Mouse (Mus musculus) left cerebral cortex, adult 2 months (tissue): Measurements from ENCODE around the gene Shroom3. TPM values are rescaled to one million over a fixed set of nuclear protein-coding genes. Genes with fewer than 3 reads are reported as not detected.

ENCODE experiments used
- DNase-seq, 2 experiments: peaks; one replicate each; pipeline ENCODE4 v3.0.0; 2021 to 2022; ENCODE audit warnings: low spot score in 2 of 2, mixed read lengths in 1 of 2; ENCODE audit errors: extremely low spot score in 1 of 2
- H3K27ac ChIP-seq: fragments of 200-600 bp; 2 replicates; pipeline ENCODE4 v1.8.1; 2022
- H3K4me3 ChIP-seq: fragments of 200-600 bp; 2 replicates; pipeline ENCODE4 v1.8.1; 2022
- CTCF ChIP-seq: fragments of 200-600 bp; IDR thresholded peaks from 2 replicates; pipeline ENCODE4 v1.8.1; 2022; ENCODE audit warnings: antibody characterized with exemption, mild to moderate bottlenecking, moderate library complexity
- intact Hi-C: fragments of 180-260 bp; cut with DNase I; formaldehyde crosslinking; loops from one replicate; pipeline ENCODE4 v1.15.1; 2025
- total RNA-seq, 2 experiments: library from RNA; stranded (reverse); gene quantifications; 2 replicates each; pipeline ENCODE4 v1.2.3; 2021

The Shroom3 gene
- total RNA-seq, 2 experiments from 2014 or later: 4.3 to 6.3 TPM

- peak overlapping the region; percentile 45 for H3K4me3 ChIP-seq
- DNase-seq: no peak
- no peak for TF ChIP-seq CTCF
- intact Hi-C loops: no loop called here
- no peak overlapping the region for H3K27ac ChIP-seq
These were observed 450 bp upstream of the Shroom3 start for GRCm38 (mm10) chr5:92682621-92683348.

GRCm38 (mm10) chr5:92683871-92684475 lies 738 bp downstream of the Shroom3 start:
- no peak for TF ChIP-seq CTCF
- no peak for DNase-seq
- no peak overlapping the region; the same call in 1 of the 2 replicates for H3K4me3 ChIP-seq
- H3K27ac ChIP-seq: no peak overlapping the region
- intact Hi-C loops: no loop called here

DNA sequence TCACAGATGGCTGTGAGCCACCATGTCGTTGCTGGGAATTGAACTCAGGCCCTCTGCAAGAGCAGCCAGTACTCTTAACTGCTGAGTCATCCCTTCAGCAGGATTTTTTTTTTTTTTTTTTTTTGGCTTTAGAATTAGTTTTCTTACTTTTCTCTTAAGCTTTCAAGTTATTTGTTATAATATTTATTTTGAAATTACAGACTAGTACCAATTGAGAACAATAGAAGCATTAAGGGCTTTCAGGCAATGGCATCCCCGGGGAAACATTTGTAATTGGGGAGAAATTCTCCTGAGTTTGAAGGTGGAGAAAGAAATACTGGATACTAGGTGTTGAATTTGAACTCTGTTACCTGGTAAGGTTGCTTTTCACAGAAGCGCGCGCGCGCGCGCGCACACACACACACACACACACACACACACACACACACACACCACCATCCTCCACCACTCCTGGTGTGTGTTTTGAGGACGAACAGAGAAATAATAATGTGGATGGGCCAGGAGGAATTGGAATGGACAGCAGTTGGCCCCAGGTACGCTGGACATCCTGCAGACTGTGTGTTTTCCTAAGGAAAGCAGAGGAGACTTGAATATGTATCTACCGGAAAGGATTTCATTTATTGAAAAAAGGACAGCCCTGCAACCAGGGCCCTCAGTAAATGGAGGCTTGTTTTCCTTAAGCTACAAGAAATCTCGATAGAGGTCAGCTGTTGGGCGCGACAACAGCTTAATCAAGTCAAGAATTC lies 1.7 kb downstream of the Shroom3 start:
- no peak for DNase-seq
- intact Hi-C loops: no loop called here
- no peak overlapping the region for H3K4me3 ChIP-seq
- no peak for TF ChIP-seq CTCF
- H3K27ac ChIP-seq: no peak overlapping the region

- no peak overlapping the region for H3K27ac ChIP-seq
- TF ChIP-seq CTCF: no peak
- H3K4me3 ChIP-seq: no peak overlapping the region
- no peak for DNase-seq
- intact Hi-C loops: no loop called here
These were observed 4.9 kb downstream of the Shroom3 start for GRCm38 (mm10) chr5:92688124-92688523.

DNA sequence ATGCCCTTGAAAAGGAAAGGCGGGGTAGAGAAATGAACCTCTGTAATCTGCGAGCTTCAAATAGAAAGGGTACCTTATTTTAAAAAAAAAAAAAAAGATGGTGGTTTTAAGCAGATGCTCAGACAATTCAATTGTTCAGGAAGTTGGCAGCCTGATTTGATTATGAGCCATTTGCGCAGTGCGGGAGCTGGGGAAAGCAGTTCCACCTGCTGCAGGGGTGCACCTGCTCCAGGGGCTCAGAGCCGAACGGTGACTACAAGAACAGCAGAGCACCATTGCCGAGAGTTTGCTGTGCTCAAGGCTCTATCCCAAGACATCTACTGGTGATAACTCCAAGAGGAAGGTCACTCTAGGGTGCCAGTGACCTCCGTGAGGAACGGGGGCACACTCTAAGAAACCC lies 5.3 kb downstream of the Shroom3 start:
- no peak for TF ChIP-seq CTCF

GRCm38 (mm10) chr5:92692206-92693007 lies 9.2 kb downstream of the Shroom3 start:
- no peak for TF ChIP-seq CTCF
- DNase-seq: no peak
- no peak overlapping the region for H3K27ac ChIP-seq
- intact Hi-C loops: no loop called here
- no peak overlapping the region for H3K4me3 ChIP-seq

More for the DNA sequence above, 5.3 kb downstream of the Shroom3 start:
- Histone ChIP-seq H3K4me3 (no peak overlapping the region), H3K27ac (no peak overlapping the region)
- no peak for DNase-seq
- intact Hi-C loops: no loop called here

DNA sequence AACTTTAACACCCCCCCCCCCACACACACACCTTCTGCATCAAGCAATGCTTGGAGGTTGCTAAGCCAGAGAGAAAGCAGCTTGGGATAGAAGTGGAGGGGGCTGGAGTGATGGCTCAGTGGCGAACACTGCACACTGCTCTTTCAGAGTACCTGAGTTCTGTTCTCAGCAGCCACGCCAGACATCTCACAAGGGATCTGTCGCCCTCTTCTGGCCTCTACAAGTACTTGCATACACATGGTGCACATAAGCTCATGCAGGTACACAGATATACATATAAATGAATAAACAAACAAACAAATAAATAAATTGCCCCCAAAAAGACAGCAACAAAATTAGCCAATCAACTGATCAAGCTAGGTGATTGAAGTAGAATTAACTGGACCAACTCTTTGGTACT lies 10.5 kb downstream of the Shroom3 start:
- no peak overlapping the region for H3K4me3 ChIP-seq
- DNase-seq: no peak
- intact Hi-C loops: no loop called here
- no peak overlapping the region for H3K27ac ChIP-seq
- no peak; the same call in 1 of the 2 replicates for TF ChIP-seq CTCF

- intact Hi-C loops: no loop called here
- DNase-seq: no peak
- no peak overlapping the region for H3K27ac ChIP-seq
- H3K4me3 ChIP-seq: no peak overlapping the region
- no peak for TF ChIP-seq CTCF
These were observed 11.2 kb downstream of the Shroom3 start for GRCm38 (mm10) chr5:92694316-92694995.

- TF ChIP-seq CTCF: no peak
- DNase-seq: no peak
- intact Hi-C loops: no loop called here
- peak overlapping the region; percentile 21; the same call in 1 of the 2 replicates for H3K27ac ChIP-seq
- H3K4me3 ChIP-seq: peak overlapping the region; percentile 31
These were observed 15.0 kb downstream of the Shroom3 start for GRCm38 (mm10) chr5:92698131-92698836.

- peak in 1 of 2 experiments; percentile 12 for DNase-seq
- no peak for TF ChIP-seq CTCF
- peak overlapping the region; percentile 31 for H3K4me3 ChIP-seq
- H3K27ac ChIP-seq: no peak overlapping the region; the same call in 1 of the 2 replicates
- intact Hi-C loops: no loop called here
These were observed 15.7 kb downstream of the Shroom3 start for GRCm38 (mm10) chr5:92698837-92699529.
